Mouse (Mus musculus) MEL (cell line): ENCODE data around the gene Cemip2. TPM values are rescaled to one million over a fixed set of nuclear protein-coding genes. Genes with fewer than 3 reads are reported as not detected.

Experiments used
- DNase-seq: peaks from one replicate; pipeline ENCODE4 v3.0.0; 2011; ENCODE audit warnings: low read depth, low spot score
- H3K27ac ChIP-seq: 2 replicates; pipeline ENCODE4 v1.5.1; 2012; ENCODE audit warnings: low read depth, mild to moderate bottlenecking, control low read depth, low read length, moderate library complexity; ENCODE audit not compliant: control insufficient read depth
- H3K27me3 ChIP-seq, 2 experiments: fragments of 150-350 bp in 1 of 2; sonication (generic) in 1 of 2; 2 replicates each; pipeline ENCODE4 v1.6.1; 2012; ENCODE audit warnings: low read length in 2 of 2, mild to moderate bottlenecking in 2 of 2, improper control_type of control experiment in 1 of 2, moderate library complexity in 1 of 2; ENCODE audit not compliant: insufficient read depth in 2 of 2, control insufficient read depth in 1 of 2
- H3K36me3 ChIP-seq, 2 experiments: 2 replicates each; pipeline ENCODE4 v1.6.1; 2012 to 2014; ENCODE audit warnings: low read length in 2 of 2, improper control_type of control experiment in 1 of 2, inconsistent platforms in 1 of 2, mild to moderate bottlenecking in 1 of 2; ENCODE audit not compliant: insufficient read depth in 2 of 2, control insufficient read depth in 1 of 2
- H3K4me1 ChIP-seq, 2 experiments: fragments of 150-350 bp in 1 of 2; sonication (generic) in 1 of 2; 2 replicates each; pipeline ENCODE4 v1.6.1; 2012; ENCODE audit warnings: low read length in 2 of 2, improper control_type of control experiment in 1 of 2, mild to moderate bottlenecking in 1 of 2; ENCODE audit not compliant: insufficient read depth in 2 of 2, control insufficient read depth in 1 of 2
- H3K4me3 ChIP-seq, 2 experiments: fragments of 150-350 bp in 1 of 2; sonication (generic) in 1 of 2; 2 replicates each; pipeline ENCODE4 v1.5.1; 2012; ENCODE audit warnings: low read depth in 2 of 2, low read length in 2 of 2, mild to moderate bottlenecking in 2 of 2, moderate library complexity in 2 of 2, control low read depth in 1 of 2, improper control_type of control experiment in 1 of 2; ENCODE audit not compliant: control insufficient read depth in 1 of 2, insufficient read depth in 1 of 2
- H3K79me2 ChIP-seq: 2 replicates; pipeline ENCODE4 v1.6.1; 2012; ENCODE audit warnings: mild to moderate bottlenecking, low read length, moderate library complexity; ENCODE audit not compliant: control insufficient read depth, poor library complexity, insufficient read depth
- H3K9ac ChIP-seq: 2 replicates; pipeline ENCODE4 v1.6.1; 2012; ENCODE audit warnings: low read depth, mild to moderate bottlenecking, control low read depth, low read length, moderate library complexity; ENCODE audit not compliant: control insufficient read depth, poor library complexity, severe bottlenecking
- H3K9me3 ChIP-seq: fragments of 150-350 bp; sonication (generic); replicated peaks from 2 replicates; pipeline ENCODE4 v1.6.1; 2012; ENCODE audit warnings: mild to moderate bottlenecking, low read length, improper control_type of control experiment, moderate library complexity; ENCODE audit not compliant: insufficient read depth
- BHLHE40 ChIP-seq: IDR thresholded peaks from 2 replicates; pipeline ENCODE4 v1.6.1; 2012; ENCODE audit warnings: low read depth, mild to moderate bottlenecking, inconsistent platforms, low read length, improper control_type of control experiment, borderline replicate concordance
- E2F4 ChIP-seq: IDR thresholded peaks from 2 replicates; pipeline ENCODE4 v1.6.1; 2011; ENCODE audit warnings: low read depth, low read length, improper control_type of control experiment, borderline replicate concordance
- ETS1 ChIP-seq: IDR thresholded peaks from 2 replicates; pipeline ENCODE4 v1.6.1; 2012; ENCODE audit warnings: low read depth, mild to moderate bottlenecking, inconsistent platforms, low read length, improper control_type of control experiment, moderate library complexity
- GABPA ChIP-seq: IDR thresholded peaks from 2 replicates; pipeline ENCODE4 v1.6.1; 2012; ENCODE audit warnings: low read depth, mild to moderate bottlenecking, inconsistent platforms, low read length, improper control_type of control experiment, moderate library complexity
- MAZ ChIP-seq: IDR thresholded peaks from 2 replicates; pipeline ENCODE4 v1.6.1; 2012; ENCODE audit warnings: low read depth, mild to moderate bottlenecking, inconsistent platforms, low read length, improper control_type of control experiment
- MYB ChIP-seq: IDR thresholded peaks from 2 replicates; pipeline ENCODE4 v1.6.1; 2011; ENCODE audit warnings: mild to moderate bottlenecking, low read depth, low read length, improper control_type of control experiment
- MYC ChIP-seq: IDR thresholded peaks from 2 replicates; pipeline ENCODE4 v1.6.1; 2011; ENCODE audit warnings: low read depth, mild to moderate bottlenecking, low read length, improper control_type of control experiment, moderate library complexity
- NELFE ChIP-seq: IDR thresholded peaks from 2 replicates; pipeline ENCODE4 v1.6.1; 2011; ENCODE audit warnings: low read depth, low read length, improper control_type of control experiment
- POLR2AphosphoS2 ChIP-seq: IDR thresholded peaks from 2 replicates; pipeline ENCODE4 v1.6.1; 2011; ENCODE audit warnings: low read length, improper control_type of control experiment
- RAD21 ChIP-seq: IDR thresholded peaks from 2 replicates; pipeline ENCODE4 v1.6.1; 2011; ENCODE audit warnings: mild to moderate bottlenecking, low read depth, low read length, improper control_type of control experiment
- SIN3A ChIP-seq: IDR thresholded peaks from 2 replicates; pipeline ENCODE4 v1.6.1; 2012; ENCODE audit warnings: low read length, improper control_type of control experiment, inconsistent platforms
- SMC3 ChIP-seq: IDR thresholded peaks from 2 replicates; pipeline ENCODE4 v1.6.1; 2011; ENCODE audit warnings: low read depth, low read length, improper control_type of control experiment
- TAL1 ChIP-seq: IDR thresholded peaks from 2 replicates; pipeline ENCODE4 v1.6.1; 2012; ENCODE audit warnings: mild to moderate bottlenecking, inconsistent platforms, low read length, moderate library complexity, mixed read lengths
- UBTF ChIP-seq: IDR thresholded peaks from 2 replicates; pipeline ENCODE4 v1.6.1; 2012; ENCODE audit warnings: low read depth, mild to moderate bottlenecking, inconsistent platforms, low read length, improper control_type of control experiment, moderate library complexity, borderline replicate concordance; ENCODE audit not compliant: insufficient read depth
- ZMIZ1 ChIP-seq: IDR thresholded peaks from 2 replicates; pipeline ENCODE4 v1.6.1; 2012; ENCODE audit warnings: low read depth, mild to moderate bottlenecking, inconsistent platforms, low read length, improper control_type of control experiment, moderate library complexity
- polyA plus RNA-seq, 2 experiments: library from polyadenylated mRNA; stranded (reverse) in 1 of 2; unstranded in 1 of 2; fragments of >175 nt in 1 of 2; fragments of >200 nt in 1 of 2; gene quantifications; 2 replicates each; pipeline versions ENCODE4 v1.2.1 to v1.2.4; 2012; ENCODE audit warnings: low replicate concordance in 2 of 2, low read depth in 1 of 2; ENCODE audit not compliant: insufficient read length in 2 of 2, insufficient read depth in 1 of 2, missing spikeins in 1 of 2
- total RNA-seq: library from RNA; depleted of rRNA; stranded (reverse); fragments of 300-350 nt; gene quantifications from 2 replicates; pipeline ENCODE4 v1.2.3, GENCODE M21; 2012; rRNA removed

Cemip2 gene
- total and polyA plus RNA-seq, 3 experiments = 5.0 to 5.9 TPM; not detected in 1

DNA sequence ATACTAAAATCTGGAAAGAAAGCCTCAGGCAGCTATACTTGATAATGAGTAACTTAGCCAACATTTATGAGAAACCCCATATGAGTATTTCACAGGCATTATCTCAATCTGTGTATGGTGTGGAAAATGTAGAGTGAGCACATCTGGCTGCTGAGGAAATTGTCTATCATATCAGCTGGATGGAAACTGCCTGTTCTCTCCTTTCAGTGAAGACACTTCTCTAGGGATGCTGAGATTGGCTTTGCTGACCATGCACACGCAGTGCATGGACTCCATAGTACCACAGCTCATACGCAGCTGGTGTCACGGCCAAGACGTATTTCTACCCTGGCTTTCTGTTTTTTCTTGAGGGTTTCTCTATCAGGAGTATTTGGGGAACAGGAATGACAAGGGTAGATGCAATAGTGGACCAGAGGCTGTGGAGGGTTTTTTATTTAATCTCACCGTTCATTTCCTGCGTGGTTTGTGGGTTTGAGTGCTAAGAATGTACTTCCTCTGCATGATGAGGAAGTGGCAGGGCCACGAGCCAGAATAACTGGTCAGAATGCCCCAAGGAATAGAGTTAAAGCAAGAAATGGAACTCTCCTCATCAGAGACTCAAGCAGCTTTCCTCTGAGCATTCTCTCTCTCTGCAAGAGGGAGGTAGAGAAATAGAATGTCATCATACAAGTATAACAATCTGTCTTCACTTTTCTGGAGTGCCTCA is 119.1 kb downstream of the Cemip2 start (continued):
- no peak for TF ChIP-seq MAZ
- TF ChIP-seq SIN3A = no peak; the same call in 1 of the 2 replicates
- peak; percentile 38; the same call in 1 of the 2 replicates for TF ChIP-seq ETS1
- no peak for TF ChIP-seq TAL1

DNA sequence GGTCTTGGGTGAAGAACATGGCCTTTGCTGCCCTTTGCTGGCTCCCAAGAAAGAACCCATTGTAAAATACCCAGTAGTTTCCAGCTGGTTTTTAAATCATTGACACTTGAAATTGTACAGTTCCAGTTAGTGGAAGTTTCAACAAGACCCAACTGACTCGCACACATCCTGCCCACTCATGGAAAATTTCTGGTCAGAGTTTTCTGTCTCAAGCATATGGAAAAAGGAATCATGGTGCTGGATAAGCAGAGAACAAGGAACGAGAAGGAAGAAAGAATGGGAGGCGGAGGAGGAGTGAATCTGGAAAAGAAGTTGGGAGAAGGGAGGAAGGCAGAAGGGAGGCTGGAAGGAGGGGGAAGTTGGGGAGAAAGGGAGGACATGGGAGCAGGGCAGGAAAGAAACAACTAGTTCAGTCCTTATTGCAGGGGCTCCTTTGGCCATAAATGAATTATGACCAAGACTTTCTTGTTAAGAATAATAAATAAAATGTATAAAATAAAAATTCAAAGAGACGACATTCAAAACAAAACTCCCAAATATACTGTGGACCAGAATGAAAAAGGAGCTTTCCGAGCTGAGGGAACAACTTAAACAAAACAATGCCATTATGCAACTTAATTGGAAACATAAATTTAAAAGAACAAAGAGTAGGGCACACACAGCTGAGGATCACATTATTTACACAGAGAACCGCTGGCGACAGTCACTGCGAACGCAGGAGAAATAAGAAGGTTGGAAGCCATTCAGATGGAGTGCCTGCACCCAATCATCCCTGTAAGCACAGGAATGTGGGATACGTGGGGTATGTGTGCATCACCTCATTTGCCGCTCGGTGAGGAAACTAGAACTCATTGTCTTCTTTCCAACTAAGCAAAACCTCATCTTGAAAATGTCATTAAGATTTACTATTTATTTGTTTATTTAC is 120.1 kb downstream of the Cemip2 start:
- TF ChIP-seq ZMIZ1 (no peak), MYC (no peak), UBTF (no peak), RAD21 (no peak), BHLHE40 (no peak), SMC3 (no peak), GABPA (no peak), POLR2AphosphoS2 (no peak), MYB (no peak), MAZ (no peak), E2F4 (no peak), NELFE (no peak), ETS1 (no peak), SIN3A (no peak)
- no peak for DNase-seq
- Histone ChIP-seq H3K79me2 (no peaks in the 10 kb centered on the region), H3K27me3 (no peaks in the 10 kb centered on the region), H3K9me3 (no peaks in the 10 kb centered on the region), H3K4me1 (peaks cover 0 to 12% of the 10 kb centered on the region in 2 experiments; a peak in 2 of 4 replicates), H3K36me3 (peaks cover 0 to 13% of the 10 kb centered on the region in 2 experiments; a peak in 2 of 4 replicates), H3K9ac (no peak overlapping the region), H3K4me3 (no peak overlapping the region), H3K27ac (no peak overlapping the region)

Other genes with a start within 250 kb of the Cemip2 start
- gene 1110059E24Rik, start 125.4 kb upstream of the Cemip2 start, total RNA-seq = 17.2 and 18.6 TPM in 2 replicates
- gene 1110059E24Rik, start 125.4 kb upstream of the Cemip2 start, polyA plus RNA-seq = 10 to 100 TPM in 1 of 2 experiments, not detected in 1; 20.0 TPM
- gene Abhd17b, start 125.2 kb upstream of the Cemip2 start, total RNA-seq = 15.8 and 17.9 TPM in 2 replicates
- gene Abhd17b, start 125.2 kb upstream of the Cemip2 start, polyA plus RNA-seq = 100 to 1,000 TPM in 1 of 2 experiments, 10 to 100 TPM in 1; 16.1 to 173 TPM